Mouse (Mus musculus): Measurements from ENCODE around the gene Rela.

GRCm38 (mm10) chr19:5689088-5689428 lies 51.8 kb downstream of the Rela start:
- no peak for TF ChIP-seq CTCF (IDR thresholded peaks at IDR 0.05; ENCODE audit: insufficient read depth, low read depth, low read length)
- no peak for TF ChIP-seq POLR2A (IDR thresholded peaks at IDR 0.05; ENCODE audit: insufficient read depth, low read depth, low read length)
